Mouse (Mus musculus) urinary bladder, adult 18-20 months (tissue): ENCODE data around the gene Sgms2.

Source experiments
- DNase-seq, 2 experiments: peaks; one replicate each; pipeline ENCODE4 v3.0.0; 2022; ENCODE audit warnings: low spot score in 2 of 2, mixed read lengths in 2 of 2

Gene Sgms2

DNA sequence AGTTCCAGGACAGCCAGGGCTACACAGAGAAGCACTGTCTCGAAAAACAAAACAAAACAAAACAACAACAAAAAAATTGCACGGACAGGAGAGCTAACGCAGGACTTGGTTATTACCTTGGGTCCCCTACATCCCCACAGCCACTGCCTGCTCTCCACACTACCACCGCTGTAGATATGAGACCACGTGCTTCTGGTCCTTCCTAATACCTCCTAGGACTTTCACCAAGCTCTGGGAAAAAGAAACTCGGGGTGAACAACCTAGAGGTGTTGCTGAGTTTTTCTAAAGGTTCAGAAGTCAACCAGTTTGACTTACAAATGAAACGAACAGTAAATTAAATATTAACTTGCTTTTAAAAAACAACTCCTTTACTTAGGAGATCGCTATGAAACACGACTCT is 2.8 kb downstream of the Sgms2 start:
- no peak for DNase-seq

DNA sequence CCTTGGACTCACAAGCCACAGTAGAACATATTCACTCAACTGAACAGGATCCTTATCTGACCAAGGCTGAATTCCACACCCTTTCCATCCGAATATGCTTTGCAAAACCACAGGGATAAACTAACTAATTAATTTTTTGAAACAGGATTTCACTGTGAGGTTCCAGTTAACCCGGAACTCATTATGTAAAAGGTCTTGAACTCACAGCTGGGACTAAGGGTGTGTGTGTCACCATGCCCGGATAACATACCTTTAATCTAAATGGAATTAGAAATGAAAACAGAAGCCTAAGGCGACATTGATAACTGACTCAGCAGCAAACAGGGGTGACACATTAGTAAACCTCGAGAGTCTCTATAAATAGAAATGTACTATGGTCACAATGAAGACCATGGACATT is 5.8 kb downstream of the Sgms2 start:
- no peak for DNase-seq

DNA sequence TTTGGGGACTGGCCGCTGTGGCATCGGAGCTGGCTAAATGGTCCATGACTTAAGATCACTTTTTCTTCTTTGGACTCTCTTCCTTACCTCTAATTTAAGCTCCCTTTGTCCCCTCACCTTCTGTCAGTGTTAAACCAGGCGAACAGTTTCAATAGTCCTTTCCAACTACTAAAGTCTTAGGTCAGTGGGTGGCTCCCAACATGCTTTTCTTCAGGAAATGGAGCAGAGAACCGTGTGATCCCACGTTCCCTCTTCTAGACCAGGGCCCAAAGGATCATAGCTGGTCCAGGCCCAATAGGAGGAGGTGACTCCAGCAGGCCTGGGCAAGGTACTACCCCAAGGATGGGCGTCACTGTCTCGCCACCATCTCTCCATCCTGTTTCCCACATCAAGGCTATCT is 7.6 kb downstream of the Sgms2 start:
- no peak for DNase-seq

DNA sequence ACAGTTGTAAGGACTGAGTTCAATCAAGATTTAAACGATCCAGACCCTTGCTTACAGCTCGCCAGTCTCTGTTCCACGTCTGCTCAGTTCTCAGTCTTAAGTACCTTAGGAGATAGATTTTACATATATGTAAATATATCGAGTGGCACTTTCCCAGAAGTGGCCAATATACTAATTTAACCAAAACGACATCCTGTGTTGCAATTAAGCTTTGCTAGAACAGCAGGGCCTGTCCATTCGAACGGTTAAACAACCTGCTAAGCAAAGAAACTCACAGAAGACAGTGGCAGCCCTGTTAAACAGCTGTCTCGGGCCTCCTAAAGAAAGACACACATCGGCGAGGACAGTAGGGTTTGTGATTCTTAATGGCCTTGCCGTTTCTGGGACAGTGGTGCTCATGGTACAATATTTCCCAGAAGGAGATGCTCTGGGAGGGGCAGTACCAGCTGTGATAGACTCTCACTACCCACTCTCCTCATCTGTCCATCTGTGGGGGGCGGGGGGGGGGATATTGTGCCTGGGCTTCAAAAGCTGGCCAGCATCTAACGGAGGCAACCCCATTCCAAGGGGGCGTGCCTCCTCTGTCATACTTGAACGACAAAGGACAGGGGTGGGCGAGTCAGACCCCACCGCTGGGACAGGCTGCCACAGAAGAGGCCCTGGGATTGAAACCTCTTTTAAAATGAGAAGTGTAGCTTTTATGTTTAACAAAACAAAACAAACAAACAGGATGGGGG is 9.1 kb downstream of the Sgms2 start:
- DNase-seq = no peak

DNA sequence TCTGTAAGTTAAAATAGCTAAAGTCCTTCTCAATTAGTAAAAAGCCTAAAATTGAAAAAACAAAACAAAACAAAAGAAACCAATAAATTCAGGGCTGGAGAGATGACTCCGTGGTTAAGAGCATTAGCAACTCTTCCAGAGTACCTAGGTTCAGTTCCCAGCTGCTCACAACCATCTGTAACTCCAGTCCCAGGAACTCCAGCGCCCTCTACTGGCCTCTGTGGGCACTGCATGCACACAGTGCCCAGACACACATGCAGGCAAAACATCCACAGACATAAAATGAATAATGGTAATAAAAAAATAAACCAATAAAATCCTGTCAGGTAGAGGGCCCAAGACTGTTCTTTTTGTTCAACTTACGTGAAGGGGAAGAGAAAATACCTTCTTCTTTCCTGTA is 10.6 kb downstream of the Sgms2 start:
- DNase-seq = no peak

DNA sequence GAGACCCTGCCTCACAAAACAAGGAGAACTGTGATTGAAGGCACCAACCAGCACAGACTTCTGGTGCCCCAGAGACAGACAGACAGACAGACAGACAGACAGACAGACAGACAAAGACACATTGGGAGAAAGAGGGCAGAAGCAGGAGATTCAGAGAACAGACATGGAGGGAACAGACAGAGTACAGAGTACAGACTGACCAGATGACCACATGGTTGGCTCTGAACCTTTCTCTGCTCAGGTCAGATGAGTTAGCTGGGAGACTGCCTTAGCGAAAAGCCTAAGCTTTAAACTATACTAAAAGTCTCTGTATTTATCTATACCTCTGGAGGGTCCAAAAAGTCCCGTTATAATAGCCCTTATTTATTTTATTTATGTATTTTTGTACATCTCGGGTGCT is 11.8 kb downstream of the Sgms2 start:
- DNase-seq = no peak

DNA sequence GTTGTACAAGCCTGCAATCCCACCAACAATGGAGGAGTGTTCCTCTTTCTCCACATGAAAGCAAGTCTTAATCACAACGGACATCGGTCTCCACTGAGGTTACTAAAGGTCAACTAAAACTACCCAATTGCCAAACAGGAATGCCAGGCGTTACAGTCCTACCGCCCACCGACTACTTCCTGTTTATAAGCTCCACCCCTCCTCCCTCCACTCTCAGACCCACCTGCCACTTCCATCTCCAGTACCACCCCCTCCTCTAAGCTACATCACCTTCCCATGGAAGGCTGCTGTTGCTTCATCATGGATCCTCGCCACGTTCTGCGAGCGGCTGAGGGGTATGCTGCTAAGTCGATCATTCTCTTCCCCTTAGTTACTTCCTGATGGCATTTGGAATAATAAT is 15.2 kb downstream of the Sgms2 start:
- DNase-seq = no peak

DNA sequence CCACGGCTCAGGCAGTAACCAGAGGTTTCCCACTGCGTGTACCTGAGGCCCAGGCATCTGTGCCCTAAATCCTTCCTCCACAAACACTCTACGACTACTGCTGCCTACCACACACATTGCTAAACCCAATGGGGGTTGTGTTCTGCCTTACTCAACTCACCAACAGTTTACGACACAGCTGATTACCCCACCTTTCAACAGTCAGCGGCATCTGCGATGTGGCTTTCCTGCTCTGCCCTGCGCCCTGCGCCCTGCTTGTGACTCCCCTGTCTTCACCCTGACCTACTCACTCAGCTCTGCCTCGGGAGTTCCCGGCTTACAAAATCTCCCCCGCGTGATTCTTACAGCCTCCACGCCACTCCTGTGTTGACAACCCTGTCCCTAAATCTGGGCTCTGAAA is 16.7 kb downstream of the Sgms2 start:
- no peak for DNase-seq

DNA sequence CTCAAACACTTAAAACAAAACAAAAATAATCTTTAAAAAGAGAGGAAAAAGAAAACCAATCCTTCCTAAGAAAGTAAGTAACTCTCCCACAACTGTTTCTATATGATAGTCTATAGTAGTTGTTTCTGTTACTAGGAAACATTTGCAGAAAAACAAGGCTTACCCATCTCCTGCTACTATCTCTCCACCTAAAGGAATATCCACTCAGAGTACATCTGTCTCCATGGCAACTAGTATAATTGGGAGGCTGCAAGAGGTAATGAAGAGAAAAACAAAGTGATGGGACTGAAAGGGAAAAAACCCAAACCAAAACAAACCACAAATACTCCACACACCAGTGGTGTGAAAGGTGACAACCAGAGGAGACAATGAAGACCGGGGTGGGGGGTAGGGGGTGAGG is 17.7 kb downstream of the Sgms2 start:
- no peak for DNase-seq

DNA sequence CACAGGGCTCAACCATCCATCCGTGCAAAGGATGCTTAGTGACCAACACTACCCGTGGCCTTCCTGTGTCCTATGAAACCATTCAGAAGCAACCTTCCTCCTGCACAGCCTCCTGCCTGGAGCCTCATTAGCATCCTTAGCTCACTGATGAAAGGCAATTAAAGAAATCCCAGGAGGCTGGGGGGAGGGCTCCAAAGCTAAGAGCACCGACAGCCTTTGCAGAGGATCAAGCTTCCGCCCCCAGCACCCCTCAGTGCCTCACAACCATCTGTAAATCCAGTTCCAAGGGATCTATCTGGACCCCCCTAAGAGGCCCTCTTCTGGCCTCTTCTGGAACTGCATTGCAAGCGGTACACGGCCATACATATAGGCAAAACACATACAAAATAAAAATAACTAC is 19.4 kb downstream of the Sgms2 start:
- no peak for DNase-seq

DNA sequence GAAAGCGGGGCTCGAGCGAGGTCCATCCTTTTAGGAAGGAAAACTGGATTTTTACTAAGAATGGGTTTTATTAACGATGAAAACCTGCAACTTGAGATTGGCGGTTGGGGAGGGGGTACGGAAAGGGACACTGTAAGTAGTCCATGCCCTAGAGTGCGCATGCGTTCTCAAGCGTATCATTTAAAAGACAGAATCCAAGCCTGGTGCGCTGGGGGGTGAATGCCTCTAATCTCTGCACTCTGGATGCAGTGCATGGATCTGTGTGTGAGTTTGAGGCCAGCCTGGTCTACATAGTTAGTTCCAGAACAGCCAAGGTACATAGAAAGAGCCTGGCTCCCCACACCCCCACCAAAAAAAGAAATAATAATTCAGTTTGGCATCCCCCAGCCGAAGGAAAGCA is 19.8 kb downstream of the Sgms2 start:
- no peak for DNase-seq

DNA sequence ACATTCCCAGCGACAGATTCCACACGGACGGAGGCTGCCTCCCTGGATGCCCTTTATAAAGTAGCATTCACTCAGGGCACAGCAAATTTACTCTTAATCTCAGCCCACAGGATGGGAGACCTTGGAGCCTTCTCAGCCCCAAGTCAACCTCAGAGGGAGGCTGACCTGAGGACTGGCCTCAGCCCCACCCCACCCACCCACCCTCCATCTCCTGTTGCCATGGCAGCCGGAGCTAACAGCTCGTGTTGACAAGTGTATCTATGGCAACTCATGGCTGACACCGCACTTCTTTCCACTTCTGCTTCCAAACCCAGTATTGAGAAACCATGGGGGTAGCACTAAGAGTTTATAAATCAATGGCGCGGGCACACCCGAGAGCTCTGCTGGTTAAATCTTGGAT is 20.4 kb downstream of the Sgms2 start:
- no peak for DNase-seq

DNA sequence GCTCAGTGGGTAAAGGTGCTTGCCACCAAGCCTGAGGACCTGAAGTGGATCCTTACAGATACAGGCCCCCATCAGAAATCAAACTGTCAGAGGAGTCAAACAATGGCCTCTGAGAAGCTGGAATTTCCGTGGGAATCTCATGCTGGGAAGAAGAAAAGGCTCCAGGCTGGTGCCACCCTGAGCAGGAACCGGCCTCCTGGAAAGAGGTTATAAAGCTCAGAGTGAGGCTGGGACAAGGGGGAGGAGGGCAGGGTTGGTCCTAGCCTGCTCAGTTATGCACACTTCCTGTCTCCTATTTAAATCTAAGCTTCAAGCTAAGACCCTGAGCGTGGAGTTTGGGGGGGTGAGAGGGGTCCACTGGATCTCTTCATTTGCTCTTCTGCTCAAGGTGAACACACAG is 21.6 kb downstream of the Sgms2 start:
- DNase-seq = no peak

DNA sequence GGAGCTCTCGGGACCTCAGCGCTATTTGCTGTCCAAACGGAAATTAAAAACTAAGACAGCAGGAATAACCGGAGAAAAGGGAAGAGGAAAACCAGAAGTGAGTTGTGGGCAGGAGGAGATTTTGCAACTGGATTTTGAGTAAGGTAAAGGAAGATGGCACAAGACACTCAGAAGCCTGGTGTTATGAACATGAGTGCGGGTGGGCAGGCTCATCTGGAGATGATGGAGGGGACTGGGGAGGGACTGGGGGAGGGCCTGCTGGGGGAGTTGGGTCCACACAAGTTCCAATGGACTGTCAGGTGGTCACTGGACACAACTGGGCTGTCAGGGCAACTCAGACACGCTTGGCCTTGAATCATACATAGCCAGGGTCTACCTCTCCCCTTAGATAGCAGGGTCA is 24.8 kb downstream of the Sgms2 start:
- DNase-seq = no peak

DNA sequence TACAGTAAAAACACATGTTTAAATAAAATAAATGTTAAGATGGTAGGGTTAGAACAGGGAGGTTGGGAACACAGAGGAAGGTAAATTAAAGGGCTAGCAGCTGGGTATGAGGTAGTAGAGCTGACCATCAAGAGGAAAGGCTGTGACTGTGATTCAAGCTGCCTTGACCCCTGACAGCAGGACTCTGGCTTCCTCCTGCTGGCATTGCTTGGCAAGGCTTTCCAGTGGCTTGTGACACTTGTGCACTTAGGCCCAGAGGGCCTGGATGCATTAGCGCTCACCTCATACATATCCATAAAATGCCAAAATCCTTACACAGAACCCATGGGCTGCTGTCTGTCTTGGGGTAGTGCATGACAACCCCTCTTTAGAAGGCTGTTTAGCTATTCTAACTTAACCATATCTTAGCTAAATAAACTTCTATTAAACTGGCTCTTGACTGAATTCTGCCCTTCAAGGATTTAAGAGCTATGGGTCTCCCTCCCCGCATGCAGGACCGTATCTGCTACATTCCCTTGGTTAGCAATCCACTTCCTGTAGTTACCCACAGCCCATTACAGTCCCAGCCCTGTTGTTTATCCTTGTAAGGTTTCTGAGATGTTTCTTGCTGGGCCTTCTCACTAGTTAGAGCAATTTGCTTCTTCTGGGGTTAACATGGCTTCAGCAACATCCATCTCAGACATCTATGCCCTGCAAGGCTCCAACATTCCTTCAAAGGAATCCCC is 25.5 kb downstream of the Sgms2 start:
- no peak for DNase-seq

DNA sequence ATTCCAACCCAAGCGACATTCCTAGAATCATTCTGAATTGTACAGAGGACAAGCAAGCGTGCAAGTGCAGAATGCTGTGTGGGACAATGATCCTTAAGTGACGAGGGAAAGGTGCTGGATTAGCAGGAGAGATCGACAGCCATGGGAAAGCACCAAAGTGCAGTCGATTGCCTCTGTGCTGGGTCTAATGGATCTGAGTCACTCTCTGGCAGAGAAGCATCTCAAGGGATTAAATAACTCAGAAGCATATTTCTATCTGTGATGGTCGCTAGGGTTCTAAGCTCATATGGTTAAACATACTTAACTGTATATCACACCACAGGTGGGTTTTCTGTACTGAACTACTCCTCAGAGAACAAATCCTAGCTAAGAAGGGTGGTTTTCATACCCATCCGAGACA is 118.2 kb downstream of the Sgms2 start:
- no peak for DNase-seq

DNA sequence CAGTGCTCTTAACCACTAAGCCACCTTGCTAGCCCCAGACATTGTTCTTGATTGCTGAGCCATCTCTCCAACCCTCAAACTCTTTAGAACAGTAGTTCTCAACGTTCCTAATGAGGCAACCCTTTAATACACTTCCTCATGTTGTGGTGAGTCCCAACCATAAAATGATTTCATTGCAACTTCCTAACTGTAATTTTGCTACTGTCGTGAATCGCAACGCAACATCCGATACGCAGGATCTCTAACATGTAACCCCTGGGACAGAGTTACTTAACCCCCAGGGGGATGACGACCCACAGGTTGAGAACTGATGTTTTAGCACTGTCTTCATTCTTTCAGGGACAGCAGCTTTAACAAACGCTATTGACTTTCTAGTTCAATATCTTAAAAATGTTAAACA is 122.5 kb downstream of the Sgms2 start:
- no peak for DNase-seq

DNA sequence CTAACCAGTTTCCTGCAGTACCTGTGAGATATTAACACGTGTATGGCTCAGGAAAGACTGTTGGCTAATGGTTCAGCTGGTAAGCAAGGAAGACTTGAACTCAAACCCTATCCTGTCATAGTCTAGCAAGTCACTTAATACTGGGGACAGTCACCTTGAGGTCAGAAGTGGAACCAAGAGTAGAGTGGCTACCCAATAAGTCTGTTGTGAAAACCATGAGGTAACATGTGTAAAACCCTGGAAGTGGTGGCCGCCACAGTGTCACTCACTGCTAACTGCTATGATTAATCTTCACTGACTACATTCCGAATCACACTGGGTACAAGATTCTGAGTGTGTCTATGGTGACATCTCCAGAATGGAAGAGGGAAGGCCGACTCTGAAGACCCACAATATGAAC is 123.8 kb downstream of the Sgms2 start:
- no peak for DNase-seq

DNA sequence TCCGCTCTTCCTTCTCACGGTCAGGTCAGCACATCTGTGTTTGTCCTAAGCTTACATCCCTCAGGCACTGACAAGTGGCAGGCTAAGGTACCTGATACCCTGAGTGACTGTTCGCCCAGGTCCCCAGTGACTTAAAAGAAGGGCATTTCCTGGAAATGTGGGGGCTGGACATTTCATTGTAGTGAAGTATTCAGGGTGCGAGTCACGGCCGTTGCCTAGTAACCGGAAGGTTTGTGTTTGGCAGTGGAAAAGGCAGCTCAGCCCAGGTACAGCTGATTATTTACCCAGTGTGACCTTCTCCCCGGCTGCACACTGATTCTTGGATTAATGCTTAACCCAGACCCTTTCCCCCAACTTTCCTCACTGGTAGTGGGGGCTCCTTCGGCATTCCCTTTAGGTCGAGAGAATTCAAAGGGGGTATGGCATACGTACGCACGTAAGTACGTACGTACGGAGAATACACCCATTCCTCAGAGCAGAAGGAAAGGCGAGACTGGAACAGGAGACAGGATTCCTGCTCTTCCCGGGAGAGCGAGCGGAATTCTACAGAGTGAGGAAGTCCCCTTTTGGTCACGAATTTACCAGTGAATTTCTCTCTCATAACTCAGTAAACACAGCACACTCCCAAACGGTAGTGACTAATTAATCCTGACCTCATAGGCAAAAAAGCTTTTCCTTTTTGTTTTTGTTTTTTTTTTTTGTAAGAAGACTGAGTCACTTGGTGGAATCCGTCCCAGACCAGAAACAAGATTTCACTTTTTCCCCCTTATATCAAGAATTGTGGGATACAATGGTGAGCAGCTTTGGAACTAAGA is 126.4 kb downstream of the Sgms2 start:
- DNase-seq = peak; percentile 21 to 29

DNA sequence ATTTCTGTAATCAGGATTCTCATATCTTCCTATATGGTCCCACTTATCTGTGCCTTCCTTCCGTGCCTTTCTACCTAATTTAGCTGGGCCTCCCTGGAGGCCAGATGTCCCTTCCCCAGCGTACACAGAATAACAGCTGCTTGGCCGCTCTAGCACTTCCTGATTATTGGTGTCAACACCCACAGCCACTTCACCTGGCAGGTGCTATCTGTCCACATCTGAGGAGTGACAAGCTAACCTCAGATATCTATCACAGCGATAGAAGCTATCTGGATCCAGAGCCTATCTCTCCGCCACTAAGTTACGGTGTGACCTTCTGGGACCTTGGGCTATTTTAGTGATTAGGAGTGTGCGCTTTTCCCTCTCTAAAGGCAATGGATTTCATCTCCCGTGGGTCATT is 127.0 kb downstream of the Sgms2 start:
- DNase-seq = no peak

DNA sequence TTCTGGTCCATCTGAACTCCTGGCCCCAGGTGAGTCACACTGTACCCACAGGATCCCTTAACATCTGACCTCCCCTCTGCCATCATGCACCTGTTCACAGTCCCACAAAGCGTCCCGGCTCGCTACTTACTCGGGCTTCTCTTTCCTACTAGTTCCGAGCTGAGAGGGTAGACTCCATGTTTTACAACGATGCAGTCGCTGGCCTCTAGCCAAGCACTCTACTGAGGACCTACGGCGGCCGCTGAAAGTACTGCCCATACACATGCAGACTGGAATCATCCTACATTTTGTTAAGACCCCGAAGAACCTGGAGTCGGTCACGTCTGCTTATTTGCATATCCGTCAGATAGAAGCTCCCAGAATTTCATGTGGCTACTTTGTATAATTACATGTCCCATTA is 127.6 kb downstream of the Sgms2 start:
- no peak for DNase-seq

DNA sequence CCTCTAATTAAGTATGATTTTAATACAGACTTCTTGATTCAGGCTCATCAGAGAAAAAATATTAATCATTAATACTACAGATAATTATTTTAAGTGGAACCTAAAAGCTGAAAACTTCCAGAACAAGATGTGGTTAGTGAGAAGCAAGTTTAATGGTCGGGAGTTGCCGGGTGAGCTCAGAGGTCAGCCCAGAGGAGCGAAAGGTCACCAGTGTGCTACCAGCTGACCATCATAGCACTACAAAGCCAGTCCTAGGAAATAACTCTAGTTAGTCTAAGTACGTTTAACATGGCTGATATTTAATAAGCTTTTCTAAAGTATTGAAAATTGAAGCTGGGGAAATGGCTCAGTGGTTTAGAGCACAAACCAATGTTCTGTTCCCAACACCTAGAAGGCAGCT is 129.3 kb downstream of the Sgms2 start:
- DNase-seq = no peak

DNA sequence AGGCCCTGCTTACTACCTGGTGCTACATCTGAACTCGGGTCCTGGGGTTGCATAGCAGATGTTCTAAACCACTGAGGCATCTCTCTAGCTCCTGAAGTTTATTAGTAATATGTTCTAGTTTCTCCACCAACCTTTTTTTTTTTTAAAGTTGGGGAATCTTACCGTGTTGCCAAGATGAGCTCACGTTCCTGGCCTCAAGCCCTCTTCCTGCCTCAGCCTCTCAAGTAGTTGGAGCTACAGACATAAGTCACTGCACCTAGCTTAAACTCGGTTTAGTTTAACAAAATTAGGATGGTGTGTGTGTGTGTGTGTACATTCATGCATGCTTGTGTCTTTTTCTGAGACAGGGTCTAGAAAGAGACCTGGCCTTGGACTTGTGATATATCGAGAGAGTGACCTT is 132.2 kb downstream of the Sgms2 start:
- DNase-seq = no peak
